Mouse (Mus musculus) hindbrain, embryonic 15.5 days (tissue): ENCODE measurements at regions not wholly inside any gene's neighbourhood (a gene's known extent, or its start where the extent isn't known, plus 50 kb on each side); places are given as distances from the start of the nearest gene placed in this dataset.

Experiments
- ATAC-seq: fragments of 200-750 bp; cut with Nextera tagmentation; 2 replicates; pipeline ENCODE4 v1.8.0; 2017; ENCODE audit warnings: low read depth, moderate number of reproducible peaks, moderate TSS enrichment; ENCODE audit not compliant: low FRiP score
- H3K27ac ChIP-seq: fragments of 300-500 bp; sonication (generic); replicated peaks from 2 replicates; pipeline ENCODE4 v1.5.1; 2015; ENCODE audit warnings: mild to moderate bottlenecking, inconsistent platforms
- H3K27me3 ChIP-seq: fragments of 300-500 bp; sonication (generic); 2 replicates; pipeline ENCODE4 v1.6.1; 2015; ENCODE audit warnings: control low read depth, inconsistent platforms
- H3K36me3 ChIP-seq: fragments of 300-500 bp; sonication (generic); 2 replicates; pipeline ENCODE4 v1.6.1; 2015; ENCODE audit warnings: control low read depth, inconsistent platforms
- H3K4me1 ChIP-seq: fragments of 300-500 bp; sonication (generic); replicated peaks from 2 replicates; pipeline ENCODE4 v1.6.1; 2015; ENCODE audit warnings: control low read depth, inconsistent platforms
- H3K4me2 ChIP-seq: fragments of 300-500 bp; sonication (generic); 2 replicates; pipeline ENCODE4 v1.6.1; 2015; ENCODE audit warnings: moderate library complexity, mild to moderate bottlenecking, inconsistent platforms
- H3K4me3 ChIP-seq: fragments of 300-500 bp; sonication (generic); 2 replicates; pipeline ENCODE4 v1.5.1; 2015; ENCODE audit warnings: mild to moderate bottlenecking, inconsistent platforms
- H3K9ac ChIP-seq: fragments of 300-500 bp; sonication (generic); 2 replicates; pipeline ENCODE4 v1.6.1; 2015; ENCODE audit warnings: inconsistent platforms
- H3K9me3 ChIP-seq: fragments of 300-500 bp; sonication (generic); 2 replicates; pipeline ENCODE4 v1.6.1; 2016; ENCODE audit warnings: control low read depth, inconsistent platforms
- WGBS: fragments of 180-500 bp; shearing (Covaris S2); methylation state at CpG from one replicate; pipeline ENCODE4 v1.1.7; 2015; 5-methylcytosine and 5-hydroxymethylcytosine counted together

DNA sequence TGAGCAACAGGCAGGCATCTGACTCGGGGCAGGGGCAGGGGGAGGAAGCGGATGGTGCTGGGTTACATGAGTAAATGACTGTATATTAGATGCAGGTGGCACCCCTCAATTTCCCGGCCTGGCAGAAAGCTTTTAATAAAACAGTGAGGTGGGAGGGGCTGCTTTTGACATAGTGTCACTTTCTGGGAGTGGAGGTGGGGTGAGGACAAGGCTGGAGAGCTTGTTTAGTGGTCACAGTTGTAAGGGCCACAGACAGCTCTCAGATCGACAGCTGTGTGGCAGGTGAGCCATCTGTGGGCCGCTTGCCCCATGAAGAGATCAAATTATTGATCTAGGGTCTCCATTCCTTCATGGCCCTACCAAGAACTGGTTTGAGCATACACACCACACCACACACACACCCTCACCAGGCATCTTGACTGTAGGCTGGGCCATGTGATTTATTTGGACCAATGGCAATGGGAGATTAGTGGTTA, 431.9 kb downstream of the Ccdc171 start:
- no peaks in the 10 kb centered on the region for H3K9me3 ChIP-seq
- no peak overlapping the region for H3K27ac ChIP-seq
- no peaks in the 10 kb centered on the region for H3K36me3 ChIP-seq
- no peak for ATAC-seq
- 82% methylated on average over 5 of the region's 5 CpGs for WGBS
- H3K4me2 ChIP-seq, result no peak overlapping the region
- H3K9ac ChIP-seq, result no peak overlapping the region
- H3K27me3 ChIP-seq, result no peaks in the 10 kb centered on the region
- no peaks in the 10 kb centered on the region for H3K4me1 ChIP-seq
- H3K4me3 ChIP-seq, result no peak overlapping the region

DNA sequence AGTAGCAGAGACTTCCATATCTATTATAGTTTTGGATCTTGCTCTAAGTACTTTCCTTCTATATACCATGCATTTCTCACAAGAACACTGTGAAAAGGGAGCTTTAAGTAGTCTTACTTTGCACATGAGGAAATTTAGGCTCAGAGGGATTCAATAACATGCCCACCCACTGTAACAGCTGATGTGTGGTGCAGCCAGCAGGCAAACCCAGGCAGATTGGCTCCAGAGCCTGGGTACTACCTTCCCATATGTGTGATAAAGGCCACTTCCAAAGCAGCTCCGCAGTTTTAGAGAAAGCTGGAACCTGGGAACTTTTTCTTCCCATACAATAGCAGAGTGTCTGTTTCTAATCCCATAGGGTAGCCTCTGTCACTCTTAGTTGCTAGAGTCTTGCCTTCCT, 441.6 kb downstream of the Ccdc171 start:
- ATAC-seq, result no peak
- Histone ChIP-seq H3K27ac (no peak overlapping the region), H3K9ac (no peak overlapping the region), H3K27me3 (no peaks in the 10 kb centered on the region), H3K36me3 (no peaks in the 10 kb centered on the region), H3K4me2 (no peak overlapping the region), H3K9me3 (no peaks in the 10 kb centered on the region), H3K4me1 (no peaks in the 10 kb centered on the region), H3K4me3 (no peak overlapping the region)
- 93% methylated on average over 1 of the region's 1 CpGs for WGBS

DNA sequence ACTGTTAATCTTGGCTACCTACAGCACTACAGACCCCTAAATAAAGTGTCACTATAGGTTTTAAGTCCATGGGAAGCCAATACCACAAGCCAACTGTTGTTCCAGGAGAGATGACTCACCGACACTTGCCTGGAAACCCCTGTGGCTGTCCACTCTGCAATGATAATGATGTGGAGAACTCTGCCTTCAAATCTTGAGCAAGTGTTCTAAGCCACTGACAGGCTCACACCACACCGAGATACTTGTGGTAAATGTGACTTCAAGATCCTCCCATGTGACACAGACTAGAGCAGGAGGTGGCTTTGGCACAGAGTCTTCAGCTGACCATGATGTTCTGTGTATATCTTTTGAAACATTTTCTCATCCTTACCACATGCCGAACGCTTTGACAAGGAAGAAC, 447.8 kb downstream of the Ccdc171 start:
- H3K27me3 ChIP-seq, result no peaks in the 10 kb centered on the region
- no peaks in the 10 kb centered on the region for H3K9me3 ChIP-seq
- WGBS, result 95% methylated on average over 4 of the region's 4 CpGs
- H3K36me3 ChIP-seq, result no peaks in the 10 kb centered on the region
- H3K27ac ChIP-seq, result no peak overlapping the region
- H3K4me2 ChIP-seq, result no peak overlapping the region
- no peak overlapping the region for H3K4me3 ChIP-seq
- H3K9ac ChIP-seq, result no peak overlapping the region
- no peaks in the 10 kb centered on the region; the same call in 1 of the 2 replicates for H3K4me1 ChIP-seq
- no peak for ATAC-seq

DNA sequence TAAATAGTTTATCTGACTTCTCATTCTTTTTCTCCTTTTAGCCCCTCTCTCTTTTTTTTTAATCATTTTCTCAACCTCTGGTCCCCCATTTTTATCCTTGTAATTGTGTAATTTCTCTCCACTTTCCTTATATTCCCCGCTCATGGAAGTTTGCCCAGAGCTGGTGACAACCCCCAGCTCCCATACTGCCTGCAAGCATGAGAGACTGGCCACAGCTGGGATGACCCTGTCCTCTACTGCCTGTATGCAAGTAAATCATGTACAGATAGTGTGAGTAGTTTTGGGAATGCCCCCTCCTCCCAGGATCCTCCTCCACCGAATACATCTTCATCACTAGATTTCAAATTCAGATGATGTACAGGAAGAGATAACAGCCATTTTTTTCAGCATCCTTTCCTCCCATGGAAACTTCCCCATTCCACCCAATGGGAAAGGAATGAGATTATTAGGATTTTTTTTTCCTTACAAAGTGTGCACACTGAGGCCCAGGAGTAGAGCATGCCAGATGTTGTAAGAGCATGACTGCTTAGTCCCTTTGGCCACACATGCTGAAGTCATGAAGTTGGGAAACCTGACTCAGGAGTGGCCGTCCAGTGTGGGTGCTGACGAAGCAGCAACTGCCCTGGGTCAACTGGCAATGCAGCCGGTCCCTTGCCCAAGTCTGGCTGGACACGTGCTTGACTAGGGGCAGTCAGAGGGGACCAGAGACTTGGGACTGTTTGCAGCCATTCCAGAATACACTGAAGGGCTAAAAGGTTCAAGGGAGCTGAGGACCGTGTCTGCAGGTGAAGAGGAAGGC, 449.1 kb downstream of the Ccdc171 start:
- no peaks in the 10 kb centered on the region for H3K36me3 ChIP-seq
- H3K4me2 ChIP-seq, result no peak overlapping the region
- no peaks in the 10 kb centered on the region for H3K9me3 ChIP-seq
- no peaks in the 10 kb centered on the region; the same call in 1 of the 2 replicates for H3K4me1 ChIP-seq
- no peaks in the 10 kb centered on the region for H3K27me3 ChIP-seq
- 84% methylated on average over 7 of the region's 7 CpGs for WGBS
- H3K9ac ChIP-seq, result no peak overlapping the region
- ATAC-seq, result no peak
- H3K27ac ChIP-seq, result no peak overlapping the region
- H3K4me3 ChIP-seq, result no peak overlapping the region

DNA sequence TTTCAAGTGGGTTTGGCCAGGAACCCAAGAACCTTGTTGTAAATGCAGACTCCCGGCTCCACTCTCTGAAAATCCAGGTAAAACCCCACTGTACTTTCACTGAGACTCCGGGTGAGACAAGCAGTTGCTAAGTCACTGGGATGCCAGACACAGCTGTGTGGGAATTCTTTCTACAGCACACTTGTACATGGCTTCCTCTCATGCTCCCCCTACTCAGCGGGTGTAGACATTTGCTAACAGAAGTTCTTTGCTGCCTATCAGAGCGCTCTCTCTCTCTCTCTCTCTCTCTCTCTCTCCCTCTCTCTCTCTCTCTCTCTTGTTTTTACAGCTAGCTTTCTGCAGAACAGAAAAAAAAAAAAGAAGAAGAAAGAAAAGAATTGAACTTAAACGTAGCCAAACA, 450.2 kb downstream of the Ccdc171 start:
- no peak overlapping the region for H3K4me3 ChIP-seq
- H3K27ac ChIP-seq, result no peak overlapping the region
- no peak overlapping the region for H3K9ac ChIP-seq
- H3K27me3 ChIP-seq, result no peaks in the 10 kb centered on the region
- H3K4me1 ChIP-seq, result no peaks in the 10 kb centered on the region; the same call in 1 of the 2 replicates
- WGBS, result 70% methylated on average over 5 of the region's 5 CpGs
- H3K9me3 ChIP-seq, result no peaks in the 10 kb centered on the region
- no peak overlapping the region for H3K4me2 ChIP-seq
- no peak for ATAC-seq
- H3K36me3 ChIP-seq, result no peaks in the 10 kb centered on the region

DNA sequence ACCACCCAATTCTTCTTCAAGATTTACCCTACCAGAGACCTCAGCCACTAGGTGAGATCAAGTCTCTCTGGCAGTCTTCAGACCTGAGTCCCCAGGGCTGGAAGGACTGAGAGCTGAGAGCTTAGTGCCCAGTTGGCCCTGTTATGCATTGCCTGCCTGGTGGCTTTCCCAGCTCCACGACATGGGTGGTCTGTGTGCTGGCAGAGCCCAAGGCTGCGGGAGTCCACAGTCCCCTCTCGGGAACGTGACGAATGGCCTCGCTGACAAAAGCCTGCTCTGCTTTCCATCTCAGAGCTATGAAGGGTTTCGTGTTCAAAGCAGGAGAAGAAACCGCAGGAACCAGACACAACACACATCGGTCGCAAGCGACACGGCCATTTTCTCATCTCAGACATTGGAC, 450.7 kb downstream of the Ccdc171 start:
- Histone ChIP-seq H3K4me3 (no peak overlapping the region), H3K9ac (no peak overlapping the region), H3K4me2 (no peak overlapping the region), H3K9me3 (no peaks in the 10 kb centered on the region), H3K27ac (no peak overlapping the region), H3K4me1 (no peaks in the 10 kb centered on the region; the same call in 1 of the 2 replicates), H3K27me3 (no peaks in the 10 kb centered on the region), H3K36me3 (no peaks in the 10 kb centered on the region)
- no peak for ATAC-seq
- WGBS, result 29% methylated on average over 12 of the region's 12 CpGs

DNA sequence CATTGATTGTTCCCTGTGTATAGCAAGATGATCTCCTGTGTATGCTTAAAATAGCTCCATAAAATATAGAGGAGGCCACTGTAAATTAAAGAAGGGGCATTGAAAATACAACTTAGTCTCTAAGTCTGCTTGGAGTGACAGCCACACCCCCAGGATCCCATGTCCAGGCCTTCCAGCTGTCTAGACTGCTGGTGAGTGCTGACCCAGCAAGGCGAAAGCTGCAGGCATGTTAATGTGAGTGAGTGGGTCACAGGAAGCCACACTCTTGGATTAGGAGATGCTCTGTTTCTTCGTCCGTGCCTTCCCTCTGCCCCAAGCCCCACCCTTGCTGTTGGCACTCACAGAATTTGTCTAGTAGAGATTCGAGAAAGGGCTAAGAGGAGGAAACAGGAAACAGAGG, 453.7 kb downstream of the Ccdc171 start:
- H3K4me2 ChIP-seq, result no peak overlapping the region
- H3K4me1 ChIP-seq, result no peaks in the 10 kb centered on the region; the same call in 1 of the 2 replicates
- no peak overlapping the region for H3K4me3 ChIP-seq
- no peak overlapping the region for H3K27ac ChIP-seq
- ATAC-seq, result no peak
- no peak overlapping the region for H3K9ac ChIP-seq
- WGBS, result 73% methylated on average over 4 of the region's 4 CpGs
- H3K27me3 ChIP-seq, result no peaks in the 10 kb centered on the region
- no peaks in the 10 kb centered on the region for H3K9me3 ChIP-seq
- no peaks in the 10 kb centered on the region for H3K36me3 ChIP-seq

DNA sequence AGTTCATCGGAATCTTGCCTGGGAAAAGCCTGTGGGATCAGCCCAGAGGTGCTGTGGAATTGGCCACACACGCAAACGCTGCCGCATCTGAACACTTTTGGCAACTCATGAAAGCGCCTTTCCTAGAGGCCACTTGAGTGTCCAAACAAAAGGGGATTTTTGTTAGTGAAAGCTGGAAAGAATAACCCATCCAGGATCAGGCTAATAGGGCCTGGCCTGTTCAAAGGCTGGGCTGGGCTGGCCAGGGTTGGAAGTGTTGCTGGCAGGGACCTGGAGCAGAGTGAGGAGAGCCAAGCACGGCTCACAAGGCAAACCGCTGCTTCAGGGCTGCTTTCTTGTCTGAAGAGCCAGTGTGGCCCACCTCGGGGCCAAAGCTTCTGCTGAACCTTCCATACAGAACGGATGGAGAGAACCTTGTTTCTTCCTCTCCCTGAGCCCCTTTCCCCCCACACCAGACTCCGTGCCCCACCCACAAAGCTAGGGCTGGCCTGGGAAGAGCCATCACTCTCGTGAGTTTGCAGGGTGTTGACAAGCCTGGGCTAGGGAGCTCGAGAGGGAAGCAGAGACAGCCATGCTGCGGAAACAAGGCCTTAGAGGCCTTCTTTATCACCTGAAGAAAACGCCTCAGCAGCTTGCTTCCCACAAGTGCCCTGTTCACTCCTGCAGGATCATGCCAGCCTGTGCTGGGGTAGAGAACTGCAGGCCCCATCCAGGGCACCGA, 459.5 kb downstream of the Ccdc171 start:
- Histone ChIP-seq H3K36me3 (no peaks in the 10 kb centered on the region), H3K27ac (no peak overlapping the region), H3K4me1 (no peaks in the 10 kb centered on the region), H3K27me3 (no peaks in the 10 kb centered on the region), H3K4me3 (no peak overlapping the region), H3K9me3 (no peaks in the 10 kb centered on the region), H3K4me2 (no peak overlapping the region), H3K9ac (no peak overlapping the region)
- ATAC-seq, result peak; percentile 63; the same call in 1 of the 2 replicates
- 78% methylated on average over 15 of the region's 15 CpGs for WGBS

DNA sequence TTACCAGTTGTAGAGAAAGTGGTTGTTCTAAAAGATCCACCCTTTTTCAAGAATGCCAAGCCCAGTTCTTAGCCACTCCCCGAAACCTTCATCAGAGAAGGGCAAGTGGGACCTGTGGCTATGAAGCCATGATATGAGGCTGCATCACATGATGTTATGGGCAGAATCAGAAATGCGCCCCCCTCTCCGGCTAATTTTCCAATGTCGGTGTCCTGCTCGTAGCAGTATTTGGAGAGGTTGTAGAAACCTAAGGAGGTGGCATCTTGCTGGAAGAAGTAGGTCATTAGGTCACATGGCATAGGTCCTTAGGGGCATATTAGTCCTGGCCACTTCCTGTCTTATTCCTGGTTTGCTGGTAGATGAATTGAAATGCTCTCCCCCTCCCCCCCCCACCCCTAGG, 460.1 kb downstream of the Ccdc171 start:
- Histone ChIP-seq H3K27ac (no peak overlapping the region), H3K36me3 (no peaks in the 10 kb centered on the region), H3K4me2 (no peak overlapping the region), H3K4me1 (0 out of 2 replicates have a peak, but pooled peaks cover 3% of the 10 kb centered on the region), H3K9me3 (no peaks in the 10 kb centered on the region), H3K4me3 (no peak overlapping the region), H3K9ac (no peak overlapping the region), H3K27me3 (no peaks in the 10 kb centered on the region)
- 97% methylated on average over 5 of the region's 5 CpGs for WGBS
- ATAC-seq, result no peak

DNA sequence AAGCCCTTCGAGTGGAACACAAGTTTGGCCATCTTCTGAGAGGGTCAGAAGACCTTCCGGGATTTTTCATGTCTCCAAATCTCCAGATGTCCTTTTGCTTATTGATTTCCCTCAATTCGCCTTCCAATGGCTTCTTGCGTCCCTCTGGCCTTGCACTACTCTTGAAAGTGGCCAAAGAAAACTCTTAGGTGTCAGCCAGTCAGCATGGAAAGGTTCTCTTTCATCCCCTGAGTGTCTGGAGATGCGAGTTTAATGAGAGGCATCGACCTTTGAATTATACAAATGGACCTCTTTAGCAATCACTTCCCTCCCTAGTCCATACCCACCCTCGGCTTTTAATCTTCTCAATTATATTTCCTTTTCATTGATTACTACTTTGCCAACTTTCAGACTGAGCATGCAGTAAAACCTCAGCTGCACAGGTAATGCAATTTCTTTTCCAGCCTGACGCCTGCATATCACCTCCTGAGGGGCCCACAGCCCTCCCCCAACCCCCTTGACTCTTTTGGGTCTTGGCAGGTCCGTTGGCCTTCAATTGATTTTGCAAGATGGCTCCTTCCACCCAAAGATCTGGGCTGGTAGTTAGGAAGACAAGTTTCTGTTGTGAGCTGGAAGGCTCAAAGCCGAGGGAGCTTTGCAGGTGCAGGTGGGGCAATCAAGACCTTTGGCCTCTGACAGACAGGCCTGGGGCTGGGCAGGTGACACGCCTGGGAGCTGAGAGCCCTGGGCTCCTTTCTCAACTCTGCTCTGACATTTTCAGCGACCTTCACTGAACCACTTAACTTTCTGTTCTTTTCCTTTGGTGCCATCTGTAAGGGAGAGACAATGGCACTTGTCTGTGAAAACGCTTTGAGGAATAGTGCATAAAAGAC, 461.8 kb downstream of the Ccdc171 start:
- 81% methylated on average over 13 of the region's 13 CpGs for whole genome bisulfite sequencing
- H3K27ac ChIP-seq, result no peak overlapping the region
- no peak overlapping the region for H3K4me2 ChIP-seq

DNA sequence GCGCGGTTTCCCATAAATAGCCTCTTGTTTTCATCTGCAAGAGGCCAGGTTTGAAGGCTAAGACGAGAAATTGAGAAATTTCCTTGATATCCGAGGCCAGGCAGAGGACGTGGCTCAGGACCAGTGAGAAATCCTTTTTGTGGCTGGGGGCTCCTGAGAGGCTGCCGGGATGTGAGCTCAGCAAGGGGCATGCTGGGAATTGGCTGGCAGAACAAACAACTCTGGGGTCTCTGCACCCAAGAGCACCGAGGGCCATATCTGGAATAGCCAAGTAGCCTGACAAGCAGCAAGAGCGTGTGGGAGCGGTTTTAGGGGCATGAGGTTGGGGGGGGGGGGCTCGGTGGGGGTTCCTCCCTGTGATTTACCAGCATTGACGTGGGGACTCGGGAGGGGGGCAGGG, 462.5 kb downstream of the Ccdc171 start:
- 0 out of 2 replicates have a peak, but pooled peaks cover 3% of the 10 kb centered on the region for H3K4me1 ChIP-seq
- 47% methylated on average over 12 of the region's 12 CpGs for WGBS
- H3K27ac ChIP-seq, result no peak overlapping the region
- H3K27me3 ChIP-seq, result no peaks in the 10 kb centered on the region
- no peak overlapping the region for H3K4me2 ChIP-seq
- no peak overlapping the region for H3K4me3 ChIP-seq
- no peak for ATAC-seq
- H3K9ac ChIP-seq, result no peak overlapping the region
- H3K9me3 ChIP-seq, result no peaks in the 10 kb centered on the region
- no peaks in the 10 kb centered on the region for H3K36me3 ChIP-seq

More for the DNA sequence above, 461.8 kb downstream of the Ccdc171 start:
- Histone ChIP-seq H3K4me3 (no peak overlapping the region), H3K36me3 (no peaks in the 10 kb centered on the region), H3K9ac (no peak overlapping the region), H3K4me1 (0 out of 2 replicates have a peak, but pooled peaks cover 3% of the 10 kb centered on the region), H3K9me3 (no peaks in the 10 kb centered on the region), H3K27me3 (no peaks in the 10 kb centered on the region)
- no peak for ATAC-seq
